Mouse (Mus musculus) E14TG2a.4 (cell line): Measurements from ENCODE around the gene Gm17660.

Source experiments
- CTCF ChIP-seq: conservative IDR thresholded peaks from 2 replicates; pipeline ENCODE4 v1.5.1; 2014; ENCODE audit warnings: low read length
- POU5F1 ChIP-seq: IDR thresholded peaks from 2 replicates; pipeline ENCODE4 v1.6.1; 2014; ENCODE audit warnings: low read length, borderline replicate concordance

DNA sequence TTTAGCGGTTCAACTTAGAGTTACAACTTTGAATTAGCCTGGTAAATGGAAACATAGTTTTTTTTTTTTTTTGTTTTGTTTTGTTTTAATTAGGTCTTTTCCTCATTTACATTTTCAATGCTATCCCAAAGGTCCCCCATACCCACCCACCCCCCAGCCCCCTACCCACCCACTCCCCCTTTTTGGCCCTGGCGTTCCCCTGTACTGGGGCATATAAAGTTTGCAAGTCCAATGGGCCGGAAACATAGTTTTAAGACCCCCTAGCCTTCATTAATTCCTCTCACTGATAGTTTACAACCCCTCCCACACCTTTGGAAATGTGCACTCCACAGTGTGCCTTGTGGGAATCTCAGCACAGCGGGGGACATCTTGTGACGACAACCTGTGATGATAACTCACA lies 3.8 kb downstream of the Gm17660 start:
- TF ChIP-seq CTCF (no peak), POU5F1 (no peak)
